Mouse (Mus musculus): ENCODE measurements around the gene Dgkz.

GRCm38 (mm10) chr2:91986071-91986470, 10.4 kb upstream of the Dgkz start:
- TF ChIP-seq POLR2A (IDR thresholded peaks at IDR 0.05; ENCODE audit: control insufficient read depth, extremely low read depth, insufficient read depth, low read length, poor library complexity) (no peak), CTCF (IDR thresholded peaks at IDR 0.05; ENCODE audit: borderline replicate concordance, control insufficient read depth, extremely low read depth, insufficient read depth, low read length, poor library complexity) (peak; percentile 20; the same call in 1 of the 2 replicates)
